Mouse (Mus musculus) embryonic facial prominence, embryonic 12.5 days (tissue): Measurements from ENCODE around the gene Crnkl1. TPM values are rescaled to one million over a fixed set of nuclear protein-coding genes. Genes with fewer than 3 reads are reported as not detected.

Source experiments
- ATAC-seq: fragments of 200-750 bp; cut with Nextera tagmentation; 2 replicates; pipeline ENCODE4 v1.8.0; 2017; ENCODE audit not compliant: insufficient number of reproducible peaks, insufficient read depth, low FRiP score, low TSS enrichment
- H3K27ac ChIP-seq: fragments of 300-500 bp; sonication (generic); 2 replicates; pipeline ENCODE4 v1.5.1; 2016; ENCODE audit warnings: mild to moderate bottlenecking
- H3K27me3 ChIP-seq: fragments of 300-500 bp; sonication (generic); 2 replicates; pipeline ENCODE4 v1.6.1; 2016; ENCODE audit warnings: mild to moderate bottlenecking, moderate library complexity
- H3K36me3 ChIP-seq: fragments of 300-500 bp; sonication (generic); 2 replicates; pipeline ENCODE4 v1.6.1; 2016; ENCODE audit warnings: mild to moderate bottlenecking
- H3K4me1 ChIP-seq: fragments of 300-500 bp; sonication (generic); 2 replicates; pipeline ENCODE4 v1.6.1; 2016
- H3K4me2 ChIP-seq: fragments of 300-500 bp; sonication (generic); replicated peaks from 2 replicates; pipeline ENCODE4 v1.6.1; 2016; ENCODE audit warnings: mild to moderate bottlenecking, moderate library complexity
- H3K4me3 ChIP-seq: fragments of 300-500 bp; sonication (generic); 2 replicates; pipeline ENCODE4 v1.5.1; 2016; ENCODE audit warnings: mild to moderate bottlenecking
- H3K9ac ChIP-seq: fragments of 300-500 bp; sonication (generic); 2 replicates; pipeline ENCODE4 v1.6.1; 2016; ENCODE audit warnings: mild to moderate bottlenecking, moderate library complexity
- H3K9me3 ChIP-seq: fragments of 300-500 bp; sonication (generic); 2 replicates; pipeline ENCODE4 v1.6.1; 2016; ENCODE audit warnings: mild to moderate bottlenecking, moderate library complexity
- WGBS: fragments of 180-500 bp; shearing (Covaris S2); methylation state at CpG from one replicate; pipeline ENCODE4 v1.1.7; 2016; 5-methylcytosine and 5-hydroxymethylcytosine counted together
- polyA plus RNA-seq: library from polyadenylated mRNA; unstranded; fragments of >200 nt; fragmentation: Nextera tagmentation; extraction: Ambion mirVana; gene quantifications from 2 replicates; pipeline ENCODE4 v1.2.1, GENCODE M21; 2016

Gene Crnkl1
- 35.4 and 41.1 TPM in 2 replicates for polyA plus RNA-seq

GRCm38 (mm10) chr2:145934339-145935231 is at the start of gene Crnkl1, which contains the start of gene Cfap61:
Gene Crnkl1, minus strand, starts transcription at chr2:145935014.
Gene Cfap61, plus strand, starts transcription at chr2:145934784.
- Histone ChIP-seq H3K9ac (peak within 1 kb of the TSS; percentile 65), H3K4me2 (peak within 1 kb of the TSS; percentile 80), H3K27ac (no peak within 1 kb of the TSS), H3K36me3 (peaks cover 17% of the 10 kb centered on the region), H3K4me1 (peaks cover 9% of the 10 kb centered on the region), H3K9me3 (no peaks in the 10 kb centered on the region), H3K27me3 (no peaks in the 10 kb centered on the region), H3K4me3 (peak within 1 kb of the TSS; percentile 94)
- under 1% methylated on average over 61 of the region's 61 CpGs for WGBS
- ATAC-seq, result peak; percentile 96

GRCm38 (mm10) chr2:145982317-145983045 is 47.7 kb upstream of the Crnkl1 start:
- no peak overlapping the region for H3K4me3 ChIP-seq
- no peaks in the 10 kb centered on the region for H3K9me3 ChIP-seq
- no peak overlapping the region for H3K27ac ChIP-seq
- WGBS, result 58% methylated on average over 9 of the region's 9 CpGs
- no peak overlapping the region for H3K4me2 ChIP-seq
- peaks cover 20% of the 10 kb centered on the region; the same call in 1 of the 2 replicates for H3K4me1 ChIP-seq
- H3K27me3 ChIP-seq, result no peaks in the 10 kb centered on the region
- no peak overlapping the region for H3K9ac ChIP-seq
- no peaks in the 10 kb centered on the region for H3K36me3 ChIP-seq
- no peak for ATAC-seq

- Histone ChIP-seq H3K9me3 (no peaks in the 10 kb centered on the region), H3K27ac (0 out of 2 replicates have a peak overlapping the region, but pooled peaks have one; percentile 9), H3K4me1 (peaks cover 20% of the 10 kb centered on the region; the same call in 1 of the 2 replicates), H3K9ac (no peak overlapping the region), H3K27me3 (no peaks in the 10 kb centered on the region), H3K36me3 (no peaks in the 10 kb centered on the region), H3K4me2 (no peak overlapping the region), H3K4me3 (no peak overlapping the region)
- 0 out of 2 replicates have a peak, but pooled peaks have one; percentile 35 for ATAC-seq
- 14% methylated on average over 6 of the region's 6 CpGs for WGBS
Measured at GRCm38 (mm10) chr2:145981699-145982112, 46.9 kb upstream of the Crnkl1 start.

GRCm38 (mm10) chr2:145980881-145981280 is 46.1 kb upstream of the Crnkl1 start:
- no peak overlapping the region for H3K4me3 ChIP-seq

GRCm38 (mm10) chr2:145979616-145980015 is 44.8 kb upstream of the Crnkl1 start:
- ATAC-seq, result no peak
- Histone ChIP-seq H3K4me3 (no peak overlapping the region), H3K9ac (no peak overlapping the region), H3K9me3 (no peaks in the 10 kb centered on the region), H3K4me2 (no peak overlapping the region), H3K27me3 (no peaks in the 10 kb centered on the region), H3K4me1 (peaks cover 20% of the 10 kb centered on the region; the same call in 1 of the 2 replicates), H3K36me3 (no peaks in the 10 kb centered on the region), H3K27ac (no peak overlapping the region)
- 64% methylated on average over 4 of the region's 4 CpGs for WGBS

More at GRCm38 (mm10) chr2:145980881-145981280, 46.1 kb upstream of the Crnkl1 start:
- 76% methylated on average over 9 of the region's 9 CpGs for WGBS
- Histone ChIP-seq H3K4me2 (no peak overlapping the region), H3K36me3 (no peaks in the 10 kb centered on the region), H3K9me3 (no peaks in the 10 kb centered on the region), H3K9ac (no peak overlapping the region), H3K4me1 (peaks cover 20% of the 10 kb centered on the region; the same call in 1 of the 2 replicates), H3K27me3 (no peaks in the 10 kb centered on the region), H3K27ac (no peak overlapping the region)
- no peak for ATAC-seq

GRCm38 (mm10) chr2:145972571-145972970 is 37.8 kb upstream of the Crnkl1 start:
- no peak for ATAC-seq
- no peaks in the 10 kb centered on the region for H3K9me3 ChIP-seq

GRCm38 (mm10) chr2:145971237-145972010 is 36.6 kb upstream of the Crnkl1 start:
- no peaks in the 10 kb centered on the region for H3K27me3 ChIP-seq
- H3K36me3 ChIP-seq, result no peaks in the 10 kb centered on the region
- no peaks in the 10 kb centered on the region for H3K9me3 ChIP-seq
- H3K4me3 ChIP-seq, result no peak overlapping the region
- H3K4me1 ChIP-seq, result no peaks in the 10 kb centered on the region
- no peak overlapping the region for H3K27ac ChIP-seq
- no peak overlapping the region for H3K4me2 ChIP-seq
- no peak overlapping the region for H3K9ac ChIP-seq
- 88% methylated on average over 20 of the region's 20 CpGs for WGBS
- ATAC-seq, result no peak

More at GRCm38 (mm10) chr2:145972571-145972970, 37.8 kb upstream of the Crnkl1 start:
- 87% methylated on average over 4 of the region's 4 CpGs for WGBS
- Histone ChIP-seq H3K4me2 (no peak overlapping the region), H3K4me3 (no peak overlapping the region), H3K36me3 (no peaks in the 10 kb centered on the region), H3K27ac (no peak overlapping the region), H3K4me1 (no peaks in the 10 kb centered on the region), H3K27me3 (no peaks in the 10 kb centered on the region), H3K9ac (no peak overlapping the region)

- Histone ChIP-seq H3K4me3 (no peak overlapping the region), H3K4me1 (no peaks in the 10 kb centered on the region), H3K27ac (no peak overlapping the region), H3K9me3 (no peaks in the 10 kb centered on the region), H3K36me3 (no peaks in the 10 kb centered on the region), H3K4me2 (no peak overlapping the region), H3K9ac (no peak overlapping the region), H3K27me3 (no peaks in the 10 kb centered on the region)
- no peak for ATAC-seq
- WGBS, result 85% methylated on average over 12 of the region's 12 CpGs
Measured at GRCm38 (mm10) chr2:145970751-145971150, 35.9 kb upstream of the Crnkl1 start.

GRCm38 (mm10) chr2:145961861-145962260 is 27.0 kb upstream of the Crnkl1 start:
- Histone ChIP-seq H3K4me2 (no peak overlapping the region), H3K4me1 (no peaks in the 10 kb centered on the region)

GRCm38 (mm10) chr2:145958551-145958950 is 23.7 kb upstream of the Crnkl1 start:
- 80% methylated on average over 7 of the region's 7 CpGs for WGBS
- no peak for ATAC-seq

More at GRCm38 (mm10) chr2:145961861-145962260, 27.0 kb upstream of the Crnkl1 start:
- no peak overlapping the region for H3K27ac ChIP-seq
- H3K36me3 ChIP-seq, result no peaks in the 10 kb centered on the region
- H3K4me3 ChIP-seq, result no peak overlapping the region
- no peak overlapping the region for H3K9ac ChIP-seq
- no peaks in the 10 kb centered on the region for H3K9me3 ChIP-seq
- 83% methylated on average over 5 of the region's 5 CpGs for WGBS
- ATAC-seq, result no peak
- 0 out of 2 replicates have a peak, but pooled peaks cover 3% of the 10 kb centered on the region for H3K27me3 ChIP-seq

GRCm38 (mm10) chr2:145958097-145958496 is 23.3 kb upstream of the Crnkl1 start:
- no peaks in the 10 kb centered on the region for H3K4me1 ChIP-seq

More at GRCm38 (mm10) chr2:145958551-145958950, 23.7 kb upstream of the Crnkl1 start:
- Histone ChIP-seq H3K36me3 (no peaks in the 10 kb centered on the region), H3K4me2 (no peak overlapping the region), H3K27ac (no peak overlapping the region), H3K27me3 (0 out of 2 replicates have a peak, but pooled peaks cover 3% of the 10 kb centered on the region), H3K9me3 (no peaks in the 10 kb centered on the region), H3K4me3 (no peak overlapping the region), H3K9ac (no peak overlapping the region), H3K4me1 (no peaks in the 10 kb centered on the region)

More at GRCm38 (mm10) chr2:145958097-145958496, 23.3 kb upstream of the Crnkl1 start:
- H3K36me3 ChIP-seq, result no peaks in the 10 kb centered on the region
- H3K4me3 ChIP-seq, result no peak overlapping the region
- no peak overlapping the region for H3K4me2 ChIP-seq
- 85% methylated on average over 6 of the region's 6 CpGs for WGBS
- H3K9ac ChIP-seq, result no peak overlapping the region
- H3K9me3 ChIP-seq, result no peaks in the 10 kb centered on the region
- no peak overlapping the region for H3K27ac ChIP-seq
- 0 out of 2 replicates have a peak, but pooled peaks cover 3% of the 10 kb centered on the region for H3K27me3 ChIP-seq
- no peak for ATAC-seq
